Mouse (Mus musculus): ENCODE data around the gene Slc2a5.

DNA sequence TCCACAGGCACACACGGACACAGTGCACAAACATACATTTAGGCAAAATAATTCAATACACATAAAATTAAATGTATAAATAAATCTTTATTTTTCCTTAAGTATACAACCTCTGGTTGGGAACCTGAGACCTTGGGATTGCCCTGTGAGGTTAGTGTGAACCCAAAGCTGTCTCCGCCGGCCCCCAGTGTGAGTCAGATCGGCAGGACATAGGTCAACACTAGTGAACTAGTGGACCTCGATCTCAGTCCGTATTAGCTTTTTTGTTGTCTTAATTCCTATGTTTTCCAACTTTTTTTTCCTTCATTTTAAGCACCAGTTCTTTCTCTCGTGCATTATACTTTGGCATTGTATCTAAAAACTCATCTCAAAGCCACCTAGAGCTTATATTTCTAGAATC lies 8.8 kb downstream of the Slc2a5 start:
- no peak for TF ChIP-seq EP300 (IDR thresholded peaks at IDR 0.05; ENCODE audit: low read depth)
- TF ChIP-seq CTCF (IDR thresholded peaks at IDR 0.05; ENCODE audit: low read depth), result no peak
